Mouse (Mus musculus): ENCODE measurements at regions not wholly inside any gene's neighbourhood (a gene's known extent, or its start where the extent isn't known, plus 50 kb on each side); places are given as distances from the start of the nearest gene placed in this dataset.
"Not testable (repeated sequence)": the region's sequence is repeated elsewhere in the genome, so short reads cannot be mapped to it uniquely, and the experiment has no call there.

DNA sequence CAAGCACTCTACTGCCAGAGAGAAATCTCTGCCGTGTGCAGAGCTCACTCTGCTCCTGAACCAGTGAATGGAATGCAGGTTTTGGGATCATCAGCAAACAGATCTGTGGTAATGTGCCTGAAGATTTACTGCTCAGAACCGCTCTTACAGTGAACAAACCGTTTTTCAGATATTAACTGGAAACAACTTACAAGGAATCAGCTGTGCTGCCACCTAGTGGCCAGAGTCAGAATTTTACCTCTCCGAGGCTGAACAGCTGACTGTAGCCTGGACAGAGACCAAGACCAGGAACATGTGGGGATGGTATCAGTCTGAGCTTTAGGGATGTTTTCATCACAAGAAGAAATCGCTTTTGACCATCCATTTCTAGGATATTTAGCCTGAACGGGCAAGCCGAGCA, 65.3 kb downstream of the Gm15023 start:
- DNase-seq (ENCODE audit: low spot score), result not testable (repeated sequence)

GRCm38 (mm10) chrX:135110866-135111265, 66.6 kb downstream of the Gm15023 start:
- DNase-seq (ENCODE audit: low spot score), result peak; percentile 74

GRCm38 (mm10) chrX:135101594-135101993, 75.8 kb downstream of the Gm15023 start:
- no peak for DNase-seq (ENCODE audit: low spot score)

- no peak for DNase-seq (ENCODE audit: low spot score)
Measured at GRCm38 (mm10) chrX:135098101-135098500, 79.3 kb downstream of the Gm15023 start.

DNA sequence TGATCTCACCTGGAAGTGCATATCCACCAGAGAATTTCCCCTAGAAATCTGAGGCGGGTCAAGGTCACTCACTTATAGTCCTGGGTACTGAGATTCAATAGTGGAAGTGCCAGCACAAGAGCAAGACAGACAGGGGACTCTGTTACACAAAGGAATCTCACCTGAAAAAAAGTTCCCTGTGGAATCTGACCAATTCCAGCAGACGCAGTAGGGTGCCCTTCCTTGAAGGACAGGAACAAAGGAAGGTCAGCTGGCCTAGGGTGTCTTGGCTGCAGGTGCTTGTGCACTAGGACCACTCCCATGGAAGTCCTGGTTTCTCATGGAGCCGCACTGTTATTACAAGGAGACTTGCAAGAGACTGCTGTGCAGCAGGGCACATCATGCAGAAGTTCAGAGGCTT, 81.2 kb downstream of the Gm15023 start:
- DNase-seq (ENCODE audit: low spot score), result no peak

DNA sequence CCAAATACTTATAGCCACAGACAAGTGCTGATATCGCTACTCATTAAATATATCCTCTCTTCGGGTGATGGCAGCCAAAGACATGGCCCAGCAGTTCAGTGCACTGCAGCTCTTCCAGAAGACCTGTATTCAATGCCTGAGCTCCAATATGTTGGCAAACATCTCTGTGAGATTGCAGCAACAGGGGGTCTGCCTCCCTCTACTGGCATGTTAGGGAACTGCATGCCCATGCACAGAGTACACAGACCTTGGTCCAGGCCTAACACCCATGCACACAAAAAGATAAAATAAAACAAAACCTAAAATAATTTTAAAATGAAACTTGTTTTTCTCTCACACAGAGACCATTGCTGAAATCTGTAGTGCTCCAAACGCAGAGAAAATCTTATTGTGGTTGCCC, 82.1 kb upstream of the Zmat1 start:
- DNase-seq (ENCODE audit: low spot score), result peak; percentile 66

GRCm38 (mm10) chrX:135087068-135087579, 78.1 kb upstream of the Zmat1 start:
- DNase-seq (ENCODE audit: low spot score), result peak; percentile 37

DNA sequence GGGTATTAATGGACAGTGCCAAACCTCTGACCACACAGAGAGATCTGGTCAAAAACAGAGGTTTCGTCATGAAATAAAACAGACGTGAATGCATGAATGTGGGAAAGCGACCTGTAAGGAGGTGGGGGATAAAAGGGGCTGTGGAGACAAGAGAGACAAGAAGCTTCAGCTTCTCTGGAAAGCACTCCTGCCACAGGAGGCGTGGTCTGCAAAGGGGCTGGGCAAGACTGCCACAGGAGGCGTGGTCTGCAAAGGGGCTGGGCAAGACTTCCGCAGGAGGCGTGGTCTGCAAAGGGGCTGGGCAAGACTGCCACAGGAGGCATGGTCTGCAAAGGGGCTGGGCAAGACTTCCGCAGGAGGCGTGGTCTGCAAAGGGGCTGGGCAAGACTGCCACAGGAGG, 77.6 kb upstream of the Zmat1 start:
- DNase-seq (ENCODE audit: low spot score), result not testable (repeated sequence)

DNA sequence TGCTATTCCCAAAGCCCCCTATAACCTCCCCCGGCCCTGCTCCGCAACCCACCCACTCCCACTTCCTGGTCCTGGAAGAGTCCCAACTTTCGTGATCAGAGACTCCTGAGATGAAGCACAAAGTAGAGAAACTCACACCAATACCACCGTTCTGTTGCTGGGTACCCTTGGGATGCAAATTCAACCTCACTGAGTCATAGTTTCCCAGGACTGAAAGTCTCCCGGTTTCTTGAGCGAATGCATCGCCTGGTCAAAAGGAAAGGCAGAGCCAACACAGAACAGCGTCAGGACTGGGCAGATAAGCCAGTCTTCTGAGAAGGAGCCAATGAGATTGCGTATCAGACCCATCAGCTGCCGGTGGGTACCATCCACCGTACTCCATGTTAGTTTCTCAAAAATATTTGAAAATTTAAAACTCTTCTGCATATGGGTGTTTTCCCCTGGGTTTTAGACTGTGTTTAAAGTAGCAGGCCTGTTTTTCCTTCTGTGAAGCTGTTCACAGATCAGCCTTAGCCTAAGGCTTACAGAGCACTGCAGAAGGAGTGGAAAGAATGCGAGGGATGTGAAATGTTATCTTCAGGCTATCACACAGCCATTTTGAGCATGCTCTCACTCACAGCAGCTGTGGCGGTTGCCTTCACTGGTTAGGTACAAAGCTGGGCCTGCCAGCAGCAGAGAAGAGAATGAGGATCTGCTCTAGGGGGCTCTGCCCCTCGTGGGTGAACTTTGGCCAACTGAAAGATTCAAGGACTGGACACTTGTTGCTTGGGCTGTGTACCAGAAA, 77.0 kb upstream of the Zmat1 start:
- not testable (repeated sequence) for DNase-seq (ENCODE audit: low spot score)

- no peak for DNase-seq (ENCODE audit: low spot score)
Measured at GRCm38 (mm10) chrX:135080380-135081158, 71.6 kb upstream of the Zmat1 start.

GRCm38 (mm10) chrX:135079388-135079787, 70.4 kb upstream of the Zmat1 start:
- DNase-seq (ENCODE audit: low spot score), result no peak

DNA sequence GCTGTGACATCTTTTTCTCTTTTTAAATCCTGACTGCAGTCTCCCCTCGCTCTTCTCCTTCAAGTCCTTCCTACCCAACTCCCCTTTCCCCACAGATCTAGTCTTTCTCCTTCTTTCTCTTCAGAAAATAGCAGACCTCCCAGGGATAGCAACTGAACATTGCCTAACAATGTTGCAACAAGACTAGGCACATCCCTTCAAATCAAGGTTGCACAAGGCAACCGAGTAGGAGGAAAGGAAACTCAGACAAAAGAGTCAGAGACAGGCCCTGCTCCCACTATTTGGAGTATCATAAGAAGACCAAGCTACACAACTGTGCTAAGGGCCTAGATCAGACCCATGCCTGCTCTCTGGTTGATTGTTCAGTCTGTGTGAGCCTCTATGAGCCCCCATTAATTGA, 66.9 kb upstream of the Zmat1 start:
- DNase-seq (ENCODE audit: low spot score), result no peak

DNA sequence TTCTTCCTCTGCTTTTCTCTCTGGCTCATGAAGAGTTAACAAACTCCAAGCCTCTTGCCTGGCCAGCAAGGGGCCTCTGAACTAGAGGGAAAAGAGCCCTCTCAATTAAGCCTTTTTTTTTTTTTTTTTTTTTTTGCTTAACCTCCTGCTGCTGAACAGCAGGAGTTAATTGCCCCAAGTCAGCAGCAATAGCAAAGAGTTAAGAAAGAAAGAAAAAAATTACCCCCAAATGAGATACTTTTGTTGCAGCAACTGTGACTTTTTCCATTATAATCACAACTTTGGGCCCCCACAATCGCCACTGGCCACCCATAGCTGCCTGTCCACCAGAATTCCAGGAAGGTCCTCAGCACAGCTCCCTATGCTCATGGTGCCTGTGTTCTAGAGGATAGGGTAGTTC, 60.4 kb upstream of the Zmat1 start:
- peak; percentile 4 for DNase-seq (ENCODE audit: low spot score)

- DNase-seq (ENCODE audit: low spot score), result no peak
Measured at GRCm38 (mm10) chrX:135060184-135060583, 51.2 kb upstream of the Zmat1 start.

GRCm38 (mm10) chrX:135058949-135059348, 49.9 kb upstream of the Zmat1 start:
- DNase-seq (ENCODE audit: low spot score), result no peak

Measured in embryo, embryonic 10 days (tissue).